Mouse (Mus musculus): ENCODE measurements around the gene Chchd5.

DNA sequence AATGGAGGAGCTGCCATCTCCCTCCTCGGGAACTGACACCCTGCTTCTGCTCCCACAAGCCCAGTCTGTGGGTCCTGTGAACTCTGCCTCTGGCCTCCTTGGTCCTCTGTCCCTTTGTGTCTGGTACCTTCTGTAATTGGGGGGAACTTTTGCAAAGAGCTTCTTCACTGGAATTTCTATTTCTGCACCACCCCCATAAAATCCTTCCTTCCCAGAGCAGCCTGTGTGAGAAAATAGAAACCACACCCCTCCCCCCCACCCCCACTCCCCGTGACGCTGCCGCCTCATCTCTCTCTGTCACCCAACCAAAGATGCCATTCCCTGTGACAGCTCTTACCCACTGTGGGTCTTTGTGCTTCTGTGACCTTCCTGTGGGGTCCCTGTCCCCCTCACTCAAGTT, 39.1 kb upstream of the Chchd5 start:
- TF ChIP-seq POLR2A (IDR thresholded peaks at IDR 0.05; ENCODE audit: borderline replicate concordance, control insufficient read depth, low read depth, low read length) (no peak), CTCF (IDR thresholded peaks at IDR 0.05; ENCODE audit: control insufficient read depth, insufficient read depth, low read length) (no peak)

Data from bone marrow, adult 2 months (tissue).